Mouse (Mus musculus): ENCODE results near the gene Babam2.

Babam2 gene

DNA sequence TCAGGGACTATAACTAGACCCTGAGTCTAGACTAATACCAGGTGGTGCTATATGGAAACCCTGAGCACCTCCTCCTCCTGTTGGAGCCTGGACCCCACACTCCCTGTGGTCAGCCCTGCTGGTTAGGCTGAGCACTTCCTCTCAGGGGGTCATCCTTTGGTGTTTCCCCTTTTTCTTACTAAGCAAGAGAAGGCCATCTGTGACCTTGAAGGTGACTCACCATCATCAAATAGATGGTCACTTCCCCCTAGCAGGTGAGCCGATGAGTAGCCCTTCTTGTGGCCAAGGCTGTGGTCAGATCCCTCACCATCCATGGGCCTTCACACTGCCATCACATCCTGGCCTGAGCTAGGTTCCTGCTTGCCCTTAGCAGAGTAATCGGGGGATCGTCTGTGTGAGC, 379.7 kb downstream of the Babam2 start:
- H3K27me3 ChIP-seq (ENCODE audit: control insufficient read depth, insufficient read depth, low read length, poor library complexity, severe bottlenecking), result no peaks in the 10 kb centered on the region
- H3K36me3 ChIP-seq (ENCODE audit: control insufficient read depth, insufficient read depth, low read length, poor library complexity, severe bottlenecking), result no peaks in the 10 kb centered on the region
- DNase-seq (ENCODE audit: low read depth, low spot score), result no peak

- Histone ChIP-seq H3K36me3 (ENCODE audit: control insufficient read depth, insufficient read depth, low read length, poor library complexity, severe bottlenecking) (no peaks in the 10 kb centered on the region), H3K27me3 (ENCODE audit: control insufficient read depth, insufficient read depth, low read length, poor library complexity, severe bottlenecking) (no peaks in the 10 kb centered on the region)
- no peak for DNase-seq (ENCODE audit: low read depth, low spot score)
These were observed 381.5 kb downstream of the Babam2 start for GRCm38 (mm10) chr5:32078986-32079385.

- Histone ChIP-seq H3K27me3 (ENCODE audit: control insufficient read depth, insufficient read depth, low read length, poor library complexity, severe bottlenecking) (no peaks in the 10 kb centered on the region), H3K36me3 (ENCODE audit: control insufficient read depth, insufficient read depth, low read length, poor library complexity, severe bottlenecking) (no peaks in the 10 kb centered on the region)
- no peak for DNase-seq (ENCODE audit: low read depth, low spot score)
These were observed 383.2 kb downstream of the Babam2 start for GRCm38 (mm10) chr5:32080490-32081219.

GRCm38 (mm10) chr5:32084401-32084804, 386.9 kb downstream of the Babam2 start:
- DNase-seq (ENCODE audit: low read depth, low spot score), result no peak
- no peaks in the 10 kb centered on the region for H3K36me3 ChIP-seq (ENCODE audit: control insufficient read depth, insufficient read depth, low read length, poor library complexity, severe bottlenecking)
- H3K27me3 ChIP-seq (ENCODE audit: control insufficient read depth, insufficient read depth, low read length, poor library complexity, severe bottlenecking), result no peaks in the 10 kb centered on the region

- DNase-seq (ENCODE audit: low read depth, low spot score), result no peak
- H3K36me3 ChIP-seq (ENCODE audit: control insufficient read depth, insufficient read depth, low read length, poor library complexity, severe bottlenecking), result no peaks in the 10 kb centered on the region
- no peaks in the 10 kb centered on the region for H3K27me3 ChIP-seq (ENCODE audit: control insufficient read depth, insufficient read depth, low read length, poor library complexity, severe bottlenecking)
These were observed 388.1 kb downstream of the Babam2 start for GRCm38 (mm10) chr5:32085566-32085965.

GRCm38 (mm10) chr5:32085971-32086370, 388.5 kb downstream of the Babam2 start:
- Histone ChIP-seq H3K27me3 (ENCODE audit: control insufficient read depth, insufficient read depth, low read length, poor library complexity, severe bottlenecking) (no peaks in the 10 kb centered on the region), H3K36me3 (ENCODE audit: control insufficient read depth, insufficient read depth, low read length, poor library complexity, severe bottlenecking) (no peaks in the 10 kb centered on the region)
- no peak for DNase-seq (ENCODE audit: low read depth, low spot score)

DNA sequence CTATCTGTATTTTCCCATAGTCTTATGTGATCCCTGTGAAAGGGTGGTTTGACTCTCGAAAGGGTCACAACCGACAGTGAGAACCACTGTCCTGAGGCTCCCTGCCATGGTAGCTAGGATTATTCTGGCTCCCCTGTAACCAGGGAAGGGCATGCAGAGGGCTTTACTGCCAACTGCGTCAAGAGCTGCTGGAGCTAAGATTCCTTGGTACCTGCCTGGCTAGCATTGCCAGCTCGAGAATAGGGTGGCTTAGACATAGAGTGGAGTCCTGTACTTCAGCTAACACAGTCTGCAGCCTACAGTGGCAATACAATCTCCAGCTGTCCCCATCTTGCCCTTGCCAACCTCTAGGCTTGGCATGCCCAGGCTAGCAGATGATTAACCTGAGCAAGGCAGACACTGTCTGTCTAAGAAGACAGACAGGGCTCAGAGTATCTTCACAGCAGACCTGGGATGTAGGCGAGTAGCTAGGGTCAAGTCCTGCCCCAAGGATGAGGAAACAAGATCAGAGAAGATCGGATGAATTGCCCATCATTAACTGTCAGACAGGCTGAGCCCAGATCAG, 389.1 kb downstream of the Babam2 start:
- Histone ChIP-seq H3K27me3 (ENCODE audit: control insufficient read depth, insufficient read depth, low read length, poor library complexity, severe bottlenecking) (no peaks in the 10 kb centered on the region), H3K36me3 (ENCODE audit: control insufficient read depth, insufficient read depth, low read length, poor library complexity, severe bottlenecking) (no peaks in the 10 kb centered on the region)
- DNase-seq (ENCODE audit: low read depth, low spot score), result no peak

- Histone ChIP-seq H3K36me3 (ENCODE audit: control insufficient read depth, insufficient read depth, low read length, poor library complexity, severe bottlenecking) (no peaks in the 10 kb centered on the region), H3K27me3 (ENCODE audit: control insufficient read depth, insufficient read depth, low read length, poor library complexity, severe bottlenecking) (no peaks in the 10 kb centered on the region)
- DNase-seq (ENCODE audit: low read depth, low spot score), result no peak
These were observed 392.0 kb downstream of the Babam2 start for GRCm38 (mm10) chr5:32089481-32089880.

DNA sequence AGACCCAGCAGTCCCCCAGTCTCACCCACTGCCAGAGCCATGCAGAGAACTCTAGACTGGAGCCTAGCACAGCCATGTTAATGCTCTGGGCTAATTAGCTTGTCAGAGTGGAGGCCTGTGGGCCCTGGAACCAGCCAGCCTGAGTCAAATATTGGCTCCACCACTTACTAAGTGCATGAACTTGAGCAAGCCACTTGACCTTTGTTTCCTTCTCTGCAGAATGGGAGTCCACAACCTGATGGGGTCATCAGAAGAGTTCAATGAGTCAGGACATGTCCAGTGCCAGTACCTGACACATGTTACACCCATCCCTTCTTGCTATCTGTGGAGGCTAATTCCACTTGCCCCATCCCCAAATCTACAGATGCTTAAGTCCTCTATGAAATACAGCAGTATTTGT, 394.8 kb downstream of the Babam2 start:
- H3K27me3 ChIP-seq (ENCODE audit: control insufficient read depth, insufficient read depth, low read length, poor library complexity, severe bottlenecking), result no peaks in the 10 kb centered on the region
- H3K36me3 ChIP-seq (ENCODE audit: control insufficient read depth, insufficient read depth, low read length, poor library complexity, severe bottlenecking), result no peaks in the 10 kb centered on the region
- no peak for DNase-seq (ENCODE audit: low read depth, low spot score)

GRCm38 (mm10) chr5:32098691-32099090, 401.2 kb downstream of the Babam2 start:
- no peak for DNase-seq (ENCODE audit: low read depth, low spot score)
- Histone ChIP-seq H3K36me3 (ENCODE audit: control insufficient read depth, insufficient read depth, low read length, poor library complexity, severe bottlenecking) (no peaks in the 10 kb centered on the region), H3K27me3 (ENCODE audit: control insufficient read depth, insufficient read depth, low read length, poor library complexity, severe bottlenecking) (no peaks in the 10 kb centered on the region)

GRCm38 (mm10) chr5:32102484-32102883, 405.0 kb downstream of the Babam2 start:
- H3K36me3 ChIP-seq (ENCODE audit: control insufficient read depth, insufficient read depth, low read length, poor library complexity, severe bottlenecking), result no peaks in the 10 kb centered on the region
- DNase-seq (ENCODE audit: low read depth, low spot score), result no peak

DNA sequence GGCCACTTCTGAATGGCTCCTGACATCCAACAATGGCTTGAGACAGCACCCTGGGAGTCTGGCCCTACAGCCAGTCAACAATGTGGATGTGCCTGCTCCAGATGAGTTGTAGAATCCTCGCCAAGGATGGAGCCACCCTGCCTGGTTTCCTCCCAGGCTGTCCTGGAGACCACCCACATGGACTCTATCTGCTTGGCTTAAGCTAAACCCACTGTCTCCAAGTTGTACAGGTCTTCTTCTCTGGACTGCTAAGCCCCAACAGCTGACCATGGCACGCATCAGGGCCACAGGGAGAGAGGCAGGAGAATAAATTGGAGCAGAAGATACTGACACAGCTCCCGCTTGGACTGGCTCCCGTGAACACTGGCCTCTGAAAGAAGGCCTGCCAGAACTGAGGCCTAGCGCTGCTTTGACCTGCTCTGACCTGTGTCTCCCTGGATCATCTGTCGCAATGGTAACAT, 405.5 kb downstream of the Babam2 start:
- no peak for DNase-seq (ENCODE audit: low read depth, low spot score)
- H3K27me3 ChIP-seq (ENCODE audit: control insufficient read depth, insufficient read depth, low read length, poor library complexity, severe bottlenecking), result no peaks in the 10 kb centered on the region

More at GRCm38 (mm10) chr5:32102484-32102883, 405.0 kb downstream of the Babam2 start:
- no peaks in the 10 kb centered on the region for H3K27me3 ChIP-seq (ENCODE audit: control insufficient read depth, insufficient read depth, low read length, poor library complexity, severe bottlenecking)

GRCm38 (mm10) chr5:32103545-32103944, 406.1 kb downstream of the Babam2 start:
- H3K36me3 ChIP-seq (ENCODE audit: control insufficient read depth, insufficient read depth, low read length, poor library complexity, severe bottlenecking), result no peaks in the 10 kb centered on the region
- no peak for DNase-seq (ENCODE audit: low read depth, low spot score)
- no peaks in the 10 kb centered on the region for H3K27me3 ChIP-seq (ENCODE audit: control insufficient read depth, insufficient read depth, low read length, poor library complexity, severe bottlenecking)

More for the DNA sequence above, 405.5 kb downstream of the Babam2 start:
- no peaks in the 10 kb centered on the region for H3K36me3 ChIP-seq (ENCODE audit: control insufficient read depth, insufficient read depth, low read length, poor library complexity, severe bottlenecking)

GRCm38 (mm10) chr5:32104119-32104990, 406.9 kb downstream of the Babam2 start:
- H3K36me3 ChIP-seq (ENCODE audit: control insufficient read depth, insufficient read depth, low read length, poor library complexity, severe bottlenecking), result no peaks in the 10 kb centered on the region
- DNase-seq (ENCODE audit: low read depth, low spot score), result peak; percentile 61
- H3K27me3 ChIP-seq (ENCODE audit: control insufficient read depth, insufficient read depth, low read length, poor library complexity, severe bottlenecking), result no peaks in the 10 kb centered on the region
